In the genomic region with DNA sequence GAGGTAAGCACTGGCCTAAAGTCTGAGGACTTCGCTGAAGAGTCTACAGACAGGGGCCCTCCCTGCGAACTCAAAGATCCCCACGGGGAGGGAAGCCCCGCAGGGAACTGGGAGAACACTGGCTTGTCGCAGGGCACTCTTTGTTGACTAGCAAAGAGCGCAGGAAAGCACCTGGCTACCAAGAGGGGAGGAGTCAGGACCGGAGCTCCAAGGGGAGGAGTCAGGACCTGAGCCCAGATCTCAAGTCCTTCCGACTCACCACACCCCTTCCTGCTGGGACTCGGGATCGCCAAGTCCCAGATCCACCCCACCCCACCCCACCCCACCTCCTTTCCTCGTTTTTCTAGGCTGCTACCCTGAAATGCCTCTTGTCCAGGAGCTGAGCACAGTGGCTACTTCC, we compare ENCODE assay signal across 8 mouse cellular contexts. TPM values are rescaled to one million over a fixed set of nuclear protein-coding genes. Genes with fewer than 3 reads are reported as not detected.
DNase-seq lines count a peak whose midpoint lies in the region; ATAC-seq lines count a peak whose summit lies in the region.

No protein-coding gene starts in this region.

- no peaks in the 10 kb centered on the region for H3K27me3 ChIP-seq in forebrain, embryonic 11.5 days (ENCODE audit: control insufficient read depth, insufficient read depth, low read length)
- H3K27me3 ChIP-seq in hindbrain, embryonic 16.5 days (replicated peaks; ENCODE audit: control insufficient read depth, insufficient read depth, low read length), result no peaks in the 10 kb centered on the region; the same call in 1 of the 2 replicates
- no peaks in the 10 kb centered on the region for H3K27me3 ChIP-seq in liver, embryonic 11.5 days (replicated peaks; ENCODE audit: control insufficient read depth, insufficient read depth, low read length)
- H3K27me3 ChIP-seq in neural tube, embryonic 15.5 days (replicated peaks), result peaks cover 6% of the 10 kb centered on the region; the same call in 1 of the 2 replicates

- H3K27ac ChIP-seq in forebrain, embryonic 11.5 days (ENCODE audit: low read depth, low read length), result no peak overlapping the region
- H3K27ac ChIP-seq in hindbrain, embryonic 16.5 days (ENCODE audit: low read depth, low read length), result no peak overlapping the region
- no peak overlapping the region for H3K27ac ChIP-seq in liver, embryonic 11.5 days (ENCODE audit: low read depth, low read length)
- no peak overlapping the region for H3K27ac ChIP-seq in neural tube, embryonic 15.5 days (replicated peaks)

- ATAC-seq in forebrain, embryonic 11.5 days (replicated peaks; ENCODE audit: low FRiP score), result peak; percentile 19; the same call in 1 of the 2 replicates
- ATAC-seq in hindbrain, embryonic 16.5 days, result no peak
- ATAC-seq in liver, embryonic 11.5 days (replicated peaks; ENCODE audit: low FRiP score), result peak; percentile 56
- ATAC-seq in neural tube, embryonic 15.5 days (ENCODE audit: low FRiP score), result no peak

- peak overlapping the region; percentile 21; the same call in 1 of the 2 replicates for H3K9ac ChIP-seq in forebrain, embryonic 11.5 days (ENCODE audit: low read length)
- no peak overlapping the region; the same call in 1 of the 2 replicates for H3K9ac ChIP-seq in hindbrain, embryonic 16.5 days (ENCODE audit: low read depth, low read length)
- H3K9ac ChIP-seq in liver, embryonic 11.5 days (ENCODE audit: low read depth, low read length), result no peak overlapping the region
- no peak overlapping the region for H3K9ac ChIP-seq in neural tube, embryonic 15.5 days (replicated peaks)

- no peaks in the 10 kb centered on the region for H3K9me3 ChIP-seq in forebrain, embryonic 11.5 days (ENCODE audit: control insufficient read depth, low read length)
- no peaks in the 10 kb centered on the region for H3K9me3 ChIP-seq in hindbrain, embryonic 16.5 days (ENCODE audit: control insufficient read depth, low read length)
- no peaks in the 10 kb centered on the region for H3K9me3 ChIP-seq in liver, embryonic 11.5 days (ENCODE audit: control insufficient read depth, low read length)
- no peaks in the 10 kb centered on the region for H3K9me3 ChIP-seq in neural tube, embryonic 15.5 days (replicated peaks)

- peak overlapping the region; percentile 41; the same call in 1 of the 2 replicates for H3K4me2 ChIP-seq in forebrain, embryonic 11.5 days (ENCODE audit: low read depth, low read length, severe bottlenecking)
- peak overlapping the region; percentile 30 for H3K4me2 ChIP-seq in hindbrain, embryonic 16.5 days (ENCODE audit: low read length)
- peak overlapping the region; percentile 56 for H3K4me2 ChIP-seq in liver, embryonic 11.5 days
- peak overlapping the region; percentile 15 for H3K4me2 ChIP-seq in neural tube, embryonic 15.5 days

- DNase-seq in brain, adult 2 months (ENCODE audit: low read depth, low spot score), result peak; percentile 48
- DNase-seq in forebrain, embryonic 11.5 days (ENCODE audit: low spot score), result no peak
- no peak for DNase-seq in liver, embryonic 11.5 days (ENCODE audit: low spot score)
- DNase-seq in right cerebral cortex, postnatal 14 days, result no peak
- no peak for DNase-seq in adrenal gland, adult 2 months
- DNase-seq in left cerebral cortex, adult 8-10 months (ENCODE audit: low spot score in 2 of 2), result no peak

- H3K36me3 ChIP-seq in forebrain, embryonic 11.5 days (ENCODE audit: control insufficient read depth, insufficient read depth, low read length), result no peaks in the 10 kb centered on the region
- no peaks in the 10 kb centered on the region for H3K36me3 ChIP-seq in hindbrain, embryonic 16.5 days (ENCODE audit: control insufficient read depth, insufficient read depth, low read length)
- H3K36me3 ChIP-seq in liver, embryonic 11.5 days (ENCODE audit: control insufficient read depth, insufficient read depth, low read length), result no peaks in the 10 kb centered on the region
- H3K36me3 ChIP-seq in neural tube, embryonic 15.5 days, result no peaks in the 10 kb centered on the region

- 2% methylated on average over 11 of the region's 11 CpGs for WGBS in forebrain, embryonic 11.5 days
- WGBS in hindbrain, embryonic 16.5 days, result 7% methylated on average over 11 of the region's 11 CpGs
- WGBS in liver, embryonic 11.5 days, result 5% methylated on average over 11 of the region's 11 CpGs
- 4% methylated on average over 11 of the region's 11 CpGs for WGBS in neural tube, embryonic 15.5 days

- H3K4me3 ChIP-seq in forebrain, embryonic 11.5 days (ENCODE audit: low read depth, low read length), result peak overlapping the region; percentile 0; the same call in 1 of the 2 replicates
- no peak overlapping the region for H3K4me3 ChIP-seq in hindbrain, embryonic 16.5 days (ENCODE audit: low read length)
- peak overlapping the region; percentile 5; the same call in 1 of the 2 replicates for H3K4me3 ChIP-seq in liver, embryonic 11.5 days (ENCODE audit: low read depth, low read length)
- H3K4me3 ChIP-seq in neural tube, embryonic 15.5 days (replicated peaks), result no peak overlapping the region

- H3K4me1 ChIP-seq in forebrain, embryonic 11.5 days (replicated peaks; ENCODE audit: control insufficient read depth, insufficient read depth, low read length), result peaks cover 7% of the 10 kb centered on the region; the same call in 1 of the 2 replicates
- peaks cover 5% of the 10 kb centered on the region for H3K4me1 ChIP-seq in hindbrain, embryonic 16.5 days (ENCODE audit: control insufficient read depth, insufficient read depth, low read depth, low read length)
- no peaks in the 10 kb centered on the region for H3K4me1 ChIP-seq in liver, embryonic 11.5 days (replicated peaks; ENCODE audit: control insufficient read depth, insufficient read depth, low read length)
- H3K4me1 ChIP-seq in neural tube, embryonic 15.5 days, result no peaks in the 10 kb centered on the region

RNA-seq across cellular contexts. Expression of a gene that starts 19.2 kb away (rescaled TPM):
- polyA plus RNA-seq in forebrain, embryonic 11.5 days (2014; fragmentation: Nextera tagmentation; extraction: Ambion mirVana), result 2.8 and 3.2 TPM in 2 replicates
- polyA plus RNA-seq in hindbrain, embryonic 16.5 days (2015; fragmentation: Nextera tagmentation; extraction: Ambion mirVana), result 1.2 TPM in 2 replicates
- 1.5 and 2.1 TPM in 2 replicates for polyA plus RNA-seq in liver, embryonic 11.5 days (2014; fragmentation: Nextera tagmentation; extraction: Ambion mirVana)
- 1.3 and 1.6 TPM in 2 replicates for polyA plus RNA-seq in neural tube, embryonic 15.5 days (2015; fragmentation: Nextera tagmentation; extraction: Ambion mirVana)
- total RNA-seq in adrenal gland, adult 2 months (2021), result 10 to 100 TPM in 1 of 2 experiments, 1 to 10 TPM in 1; 9.3 to 13.1 TPM
- 1.4 and 1.5 TPM in 2 replicates for polyA plus RNA-seq in adrenal gland, adult 2 months (2012; rRNA removed)
- total RNA-seq in left cerebral cortex, adult 8-10 months (2022), result 10 to 100 TPM; 51.6 to 64.6 (median 61.5) TPM

Comparison
In these comparisons a context has a peak if more than half of its experiments do, and no peak if none do; other contexts are left out.
1. ATAC-seq: peak in forebrain, embryonic 11.5 days (single experiment) and liver, embryonic 11.5 days (single experiment); none in hindbrain, embryonic 16.5 days (single experiment) and neural tube, embryonic 15.5 days (single experiment).
2. H3K4me3 ChIP-seq: peak in forebrain, embryonic 11.5 days (single experiment) and liver, embryonic 11.5 days (single experiment); none in hindbrain, embryonic 16.5 days (single experiment) and neural tube, embryonic 15.5 days (single experiment).
3. Peak in every context shown above with its lines, with median percentiles within 50 percentile points of each other: H3K4me2 ChIP-seq.